Mouse (Mus musculus): ENCODE measurements around the gene Cdc20.
A peak's percentile ranks its signal among the peaks of the same experiment; 100 is the strongest.

The Cdc20 gene

GRCm38 (mm10) chr4:118436820-118437603 lies at the start of gene Cdc20:
Cdc20 (minus strand) TSS chr4:118437352.
- DNase-seq: peak; percentile 98

DNA sequence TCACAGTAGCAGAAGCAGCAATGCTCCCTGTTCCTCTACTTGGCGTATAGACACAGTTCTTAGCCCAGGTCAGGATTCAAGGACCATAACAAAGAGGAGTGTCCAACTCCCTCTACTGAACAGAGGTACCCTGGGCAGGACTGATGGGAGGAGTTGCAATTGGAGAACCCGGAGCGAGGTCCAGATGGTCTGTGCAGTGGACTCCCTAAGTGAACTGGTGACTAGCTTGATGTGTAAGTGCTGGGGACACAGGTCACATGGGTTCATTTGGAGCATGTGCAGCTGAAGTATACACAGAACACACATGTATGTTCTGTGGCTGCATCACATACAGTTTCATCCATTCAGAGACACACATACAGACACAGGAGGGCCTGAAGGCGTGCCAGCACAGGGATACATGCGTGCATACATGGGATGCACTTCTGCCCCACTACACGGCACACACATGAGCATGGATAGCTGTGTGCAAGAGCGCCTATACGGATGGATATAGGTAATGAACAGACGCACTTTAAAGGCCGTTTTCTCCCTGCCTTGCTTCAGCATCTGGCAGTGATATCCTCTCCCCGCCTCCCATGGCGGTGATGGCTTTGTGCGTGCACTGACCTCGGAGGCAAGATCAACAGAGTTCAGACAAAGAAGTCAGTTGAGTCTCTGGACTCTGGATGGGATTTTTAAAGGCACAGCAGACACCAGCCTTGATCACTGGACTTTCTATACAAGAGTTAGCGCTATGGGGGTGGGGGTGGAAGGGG lies 39.8 kb upstream of the Cdc20 start:
- no peak for DNase-seq

DNA sequence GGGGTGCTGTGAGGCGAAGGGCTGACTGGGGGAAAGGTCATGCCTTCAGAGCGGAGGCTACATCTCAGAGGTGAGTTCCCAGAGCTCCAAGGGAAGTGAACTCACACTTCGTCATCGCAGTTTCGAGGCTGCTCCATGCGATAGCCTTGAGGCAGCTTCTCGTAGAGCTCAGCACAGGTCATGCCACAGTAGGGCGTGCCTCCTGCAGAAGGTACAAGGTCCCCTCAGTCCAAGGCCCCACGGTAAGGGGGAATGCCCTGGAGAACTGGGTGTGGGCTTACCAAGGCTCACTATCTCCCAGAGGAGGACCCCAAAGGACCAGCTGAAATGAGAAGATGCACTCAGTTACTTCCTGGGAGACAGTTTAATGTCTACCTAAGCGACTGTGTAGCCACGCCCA lies 35.5 kb upstream of the Cdc20 start:
- DNase-seq: no peak

DNA sequence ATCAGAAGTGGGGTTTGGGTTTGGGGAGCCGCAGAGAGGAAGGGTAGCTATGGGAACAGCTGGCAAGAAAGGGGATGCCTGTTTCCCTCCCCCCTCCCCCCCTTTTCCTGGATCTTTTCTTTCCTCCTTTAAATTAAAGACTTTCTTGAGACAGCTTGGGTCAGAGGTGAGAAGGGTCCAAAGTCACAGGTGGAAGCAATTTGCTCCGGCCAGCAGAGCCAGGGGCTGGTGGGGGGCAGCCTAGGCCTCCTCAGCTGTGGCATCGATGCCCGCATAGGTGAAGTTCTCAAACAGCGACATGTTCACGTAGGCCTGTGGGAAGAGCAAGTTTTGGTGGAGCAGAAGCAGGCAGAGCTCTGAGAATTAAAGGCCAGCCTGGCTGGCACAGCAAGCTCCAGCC lies 34.1 kb upstream of the Cdc20 start:
- DNase-seq: no peak

DNA sequence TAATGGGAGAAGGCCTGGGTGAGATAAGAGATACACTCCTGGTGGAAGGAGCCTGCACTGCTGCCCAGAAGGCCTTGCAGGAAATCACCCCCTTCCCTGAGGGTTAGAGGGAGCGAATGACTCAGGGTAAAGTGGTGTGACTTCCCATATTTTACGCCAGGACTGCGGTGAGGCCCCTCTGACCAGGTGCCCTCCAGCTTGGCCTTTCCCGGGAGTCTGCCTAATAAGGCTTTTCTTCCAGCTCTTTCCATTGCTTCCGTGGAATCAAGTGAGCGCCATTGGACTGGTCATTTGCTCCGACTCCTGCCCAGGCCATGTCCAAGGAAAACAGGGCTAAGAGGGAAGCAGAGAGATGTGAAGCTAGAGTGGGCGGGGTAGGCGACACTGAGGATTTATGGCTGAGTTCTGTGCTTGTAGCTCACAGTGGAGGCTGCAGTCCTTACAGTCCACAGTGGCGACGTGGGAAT lies 28.6 kb upstream of the Cdc20 start:
- peak; percentile 30 for DNase-seq

- DNase-seq: no peak
Observed at GRCm38 (mm10) chr4:118464956-118465355, 27.8 kb upstream of the Cdc20 start.

- DNase-seq: no peak
Observed at GRCm38 (mm10) chr4:118457345-118457975, 20.3 kb upstream of the Cdc20 start, which contains the start of gene Mpl. Mpl (minus strand) TSS chr4:118457513.

DNA sequence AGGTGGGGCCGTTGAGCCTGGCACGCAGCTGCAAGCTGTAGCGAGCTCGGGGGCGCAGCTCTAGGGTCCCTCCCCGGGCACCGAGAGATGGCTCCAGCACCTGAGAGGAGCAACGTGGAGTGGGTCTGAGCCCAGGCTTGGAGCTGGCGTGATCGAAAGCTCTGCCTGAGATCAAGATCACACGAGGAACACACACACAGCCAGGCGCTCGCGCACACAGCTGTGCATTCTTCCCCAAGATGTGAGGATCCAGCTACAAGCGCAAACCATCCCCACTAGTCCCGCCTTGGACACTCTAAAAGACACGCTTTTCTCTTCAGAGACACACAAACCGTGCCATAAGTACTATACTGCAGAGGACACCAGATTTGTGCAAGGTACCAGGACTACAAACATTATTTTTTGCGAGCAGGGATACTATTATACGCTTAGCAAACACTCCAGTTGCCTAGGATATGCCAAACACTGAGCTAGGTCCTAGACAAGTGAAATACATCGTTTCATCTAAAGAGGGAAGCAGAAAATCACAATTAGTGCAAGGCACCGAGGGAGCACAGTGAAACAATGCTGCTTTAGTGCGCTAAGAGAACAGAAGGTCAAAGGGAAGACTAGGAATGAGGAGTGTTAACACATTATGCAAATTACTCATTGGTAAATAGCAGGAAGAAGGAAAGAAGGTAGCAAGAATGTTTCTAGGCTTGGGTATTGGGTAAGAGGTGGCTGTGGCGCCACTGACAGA lies 9.4 kb upstream of the Cdc20 start:
- DNase-seq: peak; percentile 27

- peak; percentile 46 for DNase-seq
Observed at GRCm38 (mm10) chr4:118445781-118446414, 8.7 kb upstream of the Cdc20 start.

- DNase-seq: no peak
Observed at GRCm38 (mm10) chr4:118445088-118445487, 7.9 kb upstream of the Cdc20 start.

GRCm38 (mm10) chr4:118437829-118438253 lies 689 bp upstream of the Cdc20 start:
- DNase-seq: peak; percentile 62

DNA sequence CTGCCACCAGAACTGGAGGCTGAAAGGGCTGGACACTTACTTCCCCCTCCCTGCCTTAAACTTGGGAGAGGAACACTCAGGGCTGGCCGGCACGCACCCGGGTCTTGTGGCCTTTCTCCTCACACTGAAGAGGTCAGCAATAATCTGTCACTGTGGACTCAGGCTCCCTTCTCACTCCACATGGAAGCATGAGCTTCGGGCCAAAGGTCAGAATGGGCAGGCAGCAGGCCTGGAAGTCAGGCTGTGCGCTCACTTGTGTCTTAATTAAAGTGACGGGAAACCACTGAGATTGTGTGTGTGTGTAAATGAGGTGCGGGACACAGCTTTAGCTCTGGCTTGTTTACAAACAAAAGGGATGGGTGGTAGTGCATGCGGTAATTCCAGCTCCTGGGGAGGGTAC lies 4.8 kb downstream of the Cdc20 start:
- no peak for DNase-seq

DNA sequence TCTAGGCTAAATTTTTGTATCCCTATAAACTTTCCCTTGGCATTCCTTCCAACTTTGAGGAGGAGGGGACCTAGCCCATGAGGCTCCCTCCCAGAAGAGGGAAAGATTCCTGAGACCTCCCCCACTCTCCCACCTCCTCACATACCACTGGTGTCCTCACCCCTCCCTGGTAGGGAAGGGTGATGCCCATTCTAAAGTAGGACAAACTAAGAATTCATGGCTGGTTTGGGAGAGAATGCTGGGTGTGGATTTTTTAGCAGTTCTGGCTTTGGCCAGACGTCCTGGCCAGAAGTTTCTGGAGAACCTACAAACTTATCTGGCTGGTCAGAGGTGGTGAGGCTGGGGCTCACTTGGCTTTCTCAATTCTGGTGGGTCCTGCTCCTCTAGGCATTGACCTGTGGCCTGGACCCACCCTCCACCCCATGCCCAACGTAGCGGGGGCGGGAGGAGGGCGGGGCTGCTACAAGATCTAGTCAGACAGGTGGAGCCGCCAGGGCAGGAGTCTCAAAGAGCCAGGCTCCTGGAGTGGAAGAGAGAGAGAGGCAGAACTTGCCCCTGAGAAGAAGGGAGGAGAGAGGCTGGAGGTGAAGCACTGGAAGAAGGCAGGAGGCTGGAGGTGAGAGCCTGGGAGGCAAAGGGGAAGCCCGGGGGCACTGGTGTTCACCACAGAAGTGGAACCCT lies 7.8 kb downstream of the Cdc20 start:
- no peak for DNase-seq

DNA sequence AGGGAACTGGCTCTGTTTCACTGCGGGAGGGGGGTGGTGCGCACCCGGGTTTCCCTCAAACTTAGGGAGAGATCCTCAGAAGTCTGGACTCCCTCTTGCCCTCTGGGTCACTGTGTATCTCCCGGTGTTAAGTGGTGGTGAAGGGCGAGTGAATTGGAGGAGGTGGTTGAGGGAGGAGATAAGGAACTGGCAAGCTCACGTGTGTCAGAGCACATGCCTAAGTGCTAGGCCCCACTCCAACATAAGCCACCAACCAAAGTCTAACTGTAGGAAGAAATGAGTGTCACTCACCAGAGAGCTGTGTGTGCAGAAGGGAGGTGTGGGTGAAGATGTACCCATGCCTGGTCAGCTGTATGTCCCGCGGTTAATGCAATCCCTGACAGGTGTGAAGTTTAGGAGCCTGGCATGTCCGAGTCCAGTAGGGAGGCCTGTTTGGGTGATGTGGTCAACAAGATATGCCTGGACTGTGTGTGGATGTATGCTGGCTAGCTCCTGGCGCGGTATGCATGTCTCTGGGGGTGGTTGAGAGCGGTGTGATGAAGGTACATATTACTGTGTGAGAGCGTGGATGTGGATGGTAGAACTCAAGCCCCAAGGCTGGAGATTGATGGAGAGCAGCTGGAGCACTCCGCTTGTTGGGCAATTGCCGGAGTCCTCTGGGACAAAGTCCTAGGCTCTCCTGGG lies 8.5 kb downstream of the Cdc20 start:
- no peak for DNase-seq

- DNase-seq: peak; percentile 93
Observed at GRCm38 (mm10) chr4:118427768-118428451, 9.2 kb downstream of the Cdc20 start, which contains the start of gene Elovl1. Elovl1 (plus strand) TSS chr4:118428093.

DNA sequence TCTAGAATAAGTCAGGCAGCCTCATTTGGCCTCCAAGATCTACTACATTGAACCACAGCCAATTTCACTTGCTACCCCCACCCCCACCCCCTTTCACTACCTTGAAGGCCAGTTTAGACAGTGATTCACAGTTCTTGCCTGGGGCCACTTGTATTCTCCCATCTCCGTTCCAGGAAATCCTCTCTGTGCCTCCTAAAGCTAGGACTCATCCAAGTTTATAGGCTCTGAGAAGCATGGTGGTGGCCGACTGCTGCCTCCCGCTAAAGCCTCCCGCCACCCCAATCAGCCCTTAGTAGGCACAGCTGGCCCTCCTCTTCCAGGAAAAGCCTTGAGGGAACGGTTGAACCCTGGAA lies 9.8 kb downstream of the Cdc20 start:
- DNase-seq: no peak

DNA sequence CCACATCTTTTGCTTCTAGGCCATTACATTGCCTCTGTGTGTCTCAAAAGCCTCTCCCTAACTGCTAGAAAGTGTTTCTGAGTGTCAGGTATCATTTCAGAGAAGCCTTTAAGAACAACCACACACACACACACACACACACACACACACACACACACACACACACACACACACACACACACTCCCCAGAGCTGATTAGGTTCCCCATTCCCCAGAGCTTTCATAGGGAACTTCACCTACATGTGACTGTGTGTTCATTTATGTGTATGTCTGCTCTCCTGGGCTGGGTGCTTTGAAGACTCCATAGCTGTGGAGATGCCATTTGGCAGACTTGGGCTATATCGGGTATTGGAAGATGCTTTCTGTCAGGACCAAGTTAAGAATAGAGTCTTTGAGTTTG lies 11.8 kb downstream of the Cdc20 start:
- no peak for DNase-seq

DNA sequence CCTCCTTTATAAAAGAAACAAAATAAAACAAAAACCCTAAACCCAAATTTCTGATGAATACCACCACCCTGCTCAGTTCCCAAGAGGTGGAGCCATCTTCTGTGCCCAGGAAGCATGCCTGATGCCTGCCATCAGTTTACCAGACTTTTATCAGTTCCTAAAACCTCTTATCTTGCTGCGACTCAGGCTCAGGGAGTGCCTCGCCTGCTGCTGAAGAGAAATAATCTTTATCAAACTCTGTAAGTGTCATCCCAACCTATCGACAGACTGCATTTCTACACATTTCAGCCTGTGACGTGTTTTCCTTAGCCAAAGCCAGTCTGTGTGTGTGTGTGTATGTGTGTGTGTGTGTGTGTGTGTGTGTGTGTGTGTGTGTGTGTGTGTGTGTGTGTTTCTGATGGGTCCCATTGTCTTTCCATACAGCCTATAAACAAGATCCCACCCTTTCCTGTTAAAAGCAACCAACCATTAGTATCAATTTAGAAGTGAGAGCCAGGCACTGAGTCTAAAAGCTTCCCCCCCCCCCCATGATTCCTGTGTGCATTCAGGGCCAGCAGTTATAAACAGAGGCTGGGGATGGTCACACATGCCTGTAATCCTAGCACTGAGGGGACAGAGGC lies 12.5 kb downstream of the Cdc20 start:
- DNase-seq: no peak

DNA sequence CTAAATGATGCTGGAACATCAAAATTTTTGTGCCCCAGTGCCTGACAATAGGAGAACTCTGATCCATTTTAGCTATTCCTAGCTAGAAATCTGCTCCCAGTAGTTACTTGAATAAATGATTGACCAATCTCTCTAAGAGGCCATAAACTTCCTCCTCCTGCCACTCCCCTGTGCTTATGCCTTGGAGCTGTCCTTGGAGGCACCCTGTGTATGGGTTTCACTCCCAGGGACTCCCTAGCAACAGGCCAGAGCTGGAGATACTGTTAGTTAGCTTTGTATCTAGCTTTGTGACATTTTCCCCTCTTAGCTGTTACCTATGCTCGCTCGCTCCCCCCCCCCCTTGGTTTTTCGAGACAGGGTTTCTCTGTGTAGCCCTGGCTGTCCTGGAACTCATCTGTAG lies 15.8 kb downstream of the Cdc20 start:
- no peak for DNase-seq

Measured in retina, postnatal 1 day (tissue).